Mouse (Mus musculus): ENCODE measurements at regions not wholly inside any gene's neighbourhood (a gene's known extent, or its start where the extent isn't known, plus 50 kb on each side); places are given as distances from the start of the nearest gene placed in this dataset.
A peak's percentile ranks its signal among the peaks of the same experiment; 100 is the strongest.

DNA sequence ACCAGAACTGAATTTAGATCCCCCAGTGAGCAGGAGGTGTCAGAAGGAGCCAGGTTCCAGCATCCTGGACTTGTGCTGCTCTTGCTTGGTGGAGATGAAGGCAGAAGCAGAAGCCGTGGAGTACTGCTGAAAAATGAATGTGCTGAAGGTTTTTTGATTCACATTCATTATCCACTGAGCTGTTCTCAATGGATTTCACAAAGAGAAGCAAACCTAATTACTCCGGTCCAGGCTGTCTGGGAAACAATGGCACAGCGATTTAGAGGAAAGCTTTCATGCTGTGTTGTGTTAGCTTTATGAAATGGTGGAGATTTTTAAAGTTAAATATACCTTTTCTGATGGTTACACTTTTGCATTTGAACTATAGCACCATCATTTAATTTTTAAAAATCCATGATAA lies 535.3 kb upstream of the Adgrl3 start:
- H3K9ac ChIP-seq (ENCODE audit: low read depth, low read length): no peak overlapping the region
- no peaks in the 10 kb centered on the region for H3K27me3 ChIP-seq (ENCODE audit: insufficient read depth, low read length)
- 89% methylated on average over 3 of the region's 3 CpGs for WGBS
- no peak overlapping the region for H3K27ac ChIP-seq
- DNase-seq (ENCODE audit: low spot score) (no peak), ATAC-seq (replicated peaks; ENCODE audit: low FRiP score, low read depth) (no peak)
- no peak for TF ChIP-seq CTCF (IDR thresholded peaks at IDR 0.05; ENCODE audit: low read depth)
- no peaks in the 10 kb centered on the region for H3K4me1 ChIP-seq (replicated peaks; ENCODE audit: insufficient read depth, low read length)
- no peaks in the 10 kb centered on the region for H3K9me3 ChIP-seq (replicated peaks; ENCODE audit: low read length)
- H3K4me2 ChIP-seq (ENCODE audit: low read length): no peak overlapping the region
- no peaks in the 10 kb centered on the region for H3K36me3 ChIP-seq (ENCODE audit: insufficient read depth, low read length)
- no peak overlapping the region for H3K4me3 ChIP-seq (replicated peaks; ENCODE audit: low read depth, low read length)

DNA sequence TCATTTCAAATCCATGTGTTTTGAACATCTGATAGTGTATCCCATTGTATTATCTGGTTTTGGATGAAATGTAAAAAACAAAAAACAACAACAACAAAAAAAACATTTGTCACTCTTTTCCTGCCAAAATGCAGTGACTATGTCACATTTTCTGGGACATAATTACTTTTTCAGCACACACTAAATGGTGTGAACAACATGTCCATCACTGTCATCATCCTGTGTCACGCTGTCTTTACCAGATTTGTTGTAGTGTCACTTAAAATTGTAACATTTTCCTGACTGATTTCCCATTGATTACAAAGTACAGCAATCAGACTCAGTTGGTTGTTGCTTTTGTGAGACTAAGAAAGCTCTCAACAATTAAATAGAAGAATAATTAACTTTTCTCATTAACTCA lies 531.6 kb upstream of the Adgrl3 start:
- H3K4me1 ChIP-seq (replicated peaks; ENCODE audit: insufficient read depth, low read length): no peaks in the 10 kb centered on the region
- no peak for ATAC-seq (replicated peaks; ENCODE audit: low FRiP score, low read depth)
- H3K4me2 ChIP-seq (ENCODE audit: low read length): no peak overlapping the region
- H3K9ac ChIP-seq (ENCODE audit: low read depth, low read length): no peak overlapping the region
- H3K27ac ChIP-seq: no peak overlapping the region
- no peak overlapping the region for H3K4me3 ChIP-seq (replicated peaks; ENCODE audit: low read depth, low read length)
- no peaks in the 10 kb centered on the region for H3K9me3 ChIP-seq (replicated peaks; ENCODE audit: low read length)
- no peaks in the 10 kb centered on the region for H3K27me3 ChIP-seq (ENCODE audit: insufficient read depth, low read length)
- no peak for TF ChIP-seq CTCF (IDR thresholded peaks at IDR 0.05; ENCODE audit: low read depth)
- no peak for DNase-seq (ENCODE audit: low spot score)
- WGBS: 82% methylated on average over 1 of the region's 1 CpGs
- H3K36me3 ChIP-seq (ENCODE audit: insufficient read depth, low read length): no peaks in the 10 kb centered on the region

DNA sequence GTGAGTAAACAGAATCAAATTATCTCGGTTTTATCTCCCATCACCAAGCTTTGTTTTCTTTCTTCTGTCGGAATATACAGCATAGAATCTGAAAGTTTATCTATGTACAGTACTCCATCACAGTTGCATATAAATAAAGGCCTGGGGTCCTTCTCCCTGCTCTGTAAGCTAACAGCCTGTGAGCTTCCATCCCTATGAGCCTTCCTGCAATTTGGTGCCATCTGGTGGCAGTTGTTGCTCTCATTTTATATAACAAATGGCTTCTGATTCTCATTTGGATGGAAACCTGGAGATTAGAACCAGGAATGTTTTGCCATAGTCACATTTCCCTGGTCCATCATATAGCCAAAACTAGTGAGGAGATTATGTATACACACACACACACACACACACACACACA lies 511.3 kb upstream of the Adgrl3 start:
- TF ChIP-seq CTCF (IDR thresholded peaks at IDR 0.05; ENCODE audit: low read depth): peak; percentile 79
- H3K4me1 ChIP-seq (replicated peaks; ENCODE audit: insufficient read depth, low read length): no peaks in the 10 kb centered on the region
- no peak overlapping the region for H3K9ac ChIP-seq (ENCODE audit: low read depth, low read length)
- no peak overlapping the region for H3K27ac ChIP-seq
- ATAC-seq (replicated peaks; ENCODE audit: low FRiP score, low read depth) (no peak), DNase-seq (ENCODE audit: low spot score) (peak; percentile 71)
- no peak overlapping the region for H3K4me3 ChIP-seq (replicated peaks; ENCODE audit: low read depth, low read length)
- no peaks in the 10 kb centered on the region for H3K9me3 ChIP-seq (replicated peaks; ENCODE audit: low read length)
- WGBS: 36% methylated on average over 2 of the region's 2 CpGs
- no peaks in the 10 kb centered on the region for H3K27me3 ChIP-seq (ENCODE audit: insufficient read depth, low read length)
- no peak overlapping the region for H3K4me2 ChIP-seq (ENCODE audit: low read length)
- no peaks in the 10 kb centered on the region for H3K36me3 ChIP-seq (ENCODE audit: insufficient read depth, low read length)

DNA sequence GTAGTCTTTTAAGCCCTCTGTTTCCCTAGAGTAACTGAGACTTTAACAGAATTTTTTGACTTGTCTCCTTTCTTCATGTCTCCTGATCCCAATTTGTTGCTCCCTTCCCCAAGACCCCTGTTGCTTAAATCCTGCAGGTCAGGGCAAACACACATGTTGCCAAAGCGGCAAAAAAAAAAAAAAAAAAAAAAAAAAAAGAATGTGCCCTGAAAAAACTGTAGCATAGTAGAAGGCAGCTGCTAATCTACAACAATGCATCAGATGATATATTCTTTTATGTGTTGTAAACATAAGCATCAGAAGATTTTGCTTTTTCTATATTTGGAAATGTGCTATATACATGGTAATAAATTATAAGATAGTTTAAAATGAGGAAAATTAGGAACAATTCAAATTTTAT lies 479.9 kb upstream of the Adgrl3 start:
- Histone ChIP-seq H3K9ac (ENCODE audit: low read depth, low read length) (no peak overlapping the region), H3K27ac (no peak overlapping the region), H3K4me1 (replicated peaks; ENCODE audit: insufficient read depth, low read length) (no peaks in the 10 kb centered on the region), H3K4me2 (ENCODE audit: low read length) (no peak overlapping the region), H3K27me3 (ENCODE audit: insufficient read depth, low read length) (no peaks in the 10 kb centered on the region), H3K36me3 (ENCODE audit: insufficient read depth, low read length) (no peaks in the 10 kb centered on the region), H3K4me3 (replicated peaks; ENCODE audit: low read depth, low read length) (no peak overlapping the region), H3K9me3 (replicated peaks; ENCODE audit: low read length) (no peaks in the 10 kb centered on the region)
- no peak for ATAC-seq (replicated peaks; ENCODE audit: low FRiP score, low read depth)
- DNase-seq (ENCODE audit: low spot score): no peak
- WGBS: 85% methylated on average over 1 of the region's 1 CpGs
- TF ChIP-seq CTCF (IDR thresholded peaks at IDR 0.05; ENCODE audit: low read depth): no peak

GRCm38 (mm10) chr5:80551673-80552072 lies 468.3 kb upstream of the Adgrl3 start:
- H3K4me1 ChIP-seq (replicated peaks; ENCODE audit: insufficient read depth, low read length): no peaks in the 10 kb centered on the region
- H3K4me3 ChIP-seq (replicated peaks; ENCODE audit: low read depth, low read length): no peak overlapping the region
- ATAC-seq (replicated peaks; ENCODE audit: low FRiP score, low read depth): no peak
- no peak overlapping the region for H3K9ac ChIP-seq (ENCODE audit: low read depth, low read length)
- H3K4me2 ChIP-seq (ENCODE audit: low read length): no peak overlapping the region
- 80% methylated on average over 7 of the region's 7 CpGs for WGBS
- no peak for TF ChIP-seq CTCF (IDR thresholded peaks at IDR 0.05; ENCODE audit: low read depth)
- H3K9me3 ChIP-seq (replicated peaks; ENCODE audit: low read length): no peaks in the 10 kb centered on the region
- H3K27ac ChIP-seq: no peak overlapping the region
- DNase-seq (ENCODE audit: low spot score): no peak
- H3K27me3 ChIP-seq (ENCODE audit: insufficient read depth, low read length): no peaks in the 10 kb centered on the region
- no peaks in the 10 kb centered on the region for H3K36me3 ChIP-seq (ENCODE audit: insufficient read depth, low read length)

- no peak for DNase-seq (ENCODE audit: low spot score)
- no peaks in the 10 kb centered on the region for H3K9me3 ChIP-seq (replicated peaks; ENCODE audit: low read length)
- H3K36me3 ChIP-seq (ENCODE audit: insufficient read depth, low read length): no peaks in the 10 kb centered on the region
- no peak overlapping the region for H3K4me3 ChIP-seq (replicated peaks; ENCODE audit: low read depth, low read length)
- no peak overlapping the region for H3K9ac ChIP-seq (ENCODE audit: low read depth, low read length)
- H3K27me3 ChIP-seq (ENCODE audit: insufficient read depth, low read length): no peaks in the 10 kb centered on the region
- H3K27ac ChIP-seq: no peak overlapping the region
- no peak for TF ChIP-seq CTCF (IDR thresholded peaks at IDR 0.05; ENCODE audit: low read depth)
- no peak for ATAC-seq (replicated peaks; ENCODE audit: low FRiP score, low read depth)
- WGBS: 78% methylated on average over 1 of the region's 1 CpGs
- no peaks in the 10 kb centered on the region for H3K4me1 ChIP-seq (replicated peaks; ENCODE audit: insufficient read depth, low read length)
- no peak overlapping the region for H3K4me2 ChIP-seq (ENCODE audit: low read length)
Measured at GRCm38 (mm10) chr5:80578741-80579140, 441.2 kb upstream of the Adgrl3 start.

DNA sequence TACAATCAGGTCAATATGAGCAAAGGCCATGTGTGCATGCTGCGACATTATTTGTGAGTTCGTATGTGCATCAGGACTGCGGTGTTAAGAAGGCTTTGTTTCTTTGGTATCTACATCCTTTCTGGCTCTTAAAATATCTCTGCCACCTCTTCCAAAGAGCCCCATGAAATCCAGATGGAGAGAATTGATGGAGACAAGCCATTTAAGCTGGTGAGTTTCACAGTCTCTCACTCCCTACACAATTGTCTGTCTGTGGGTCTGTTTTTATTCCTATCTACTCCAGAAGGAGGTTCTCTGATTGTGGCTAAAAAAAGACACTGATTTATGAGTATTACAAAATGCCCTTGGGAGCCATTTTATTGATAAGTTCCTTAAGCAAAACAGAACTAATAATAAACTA lies 408.4 kb upstream of the Adgrl3 start:
- no peak overlapping the region for H3K4me2 ChIP-seq (ENCODE audit: low read length)
- no peak overlapping the region for H3K27ac ChIP-seq
- 91% methylated on average over 3 of the region's 3 CpGs for WGBS
- H3K36me3 ChIP-seq (ENCODE audit: insufficient read depth, low read length): no peaks in the 10 kb centered on the region
- H3K4me1 ChIP-seq (replicated peaks; ENCODE audit: insufficient read depth, low read length): no peaks in the 10 kb centered on the region
- H3K9me3 ChIP-seq (replicated peaks; ENCODE audit: low read length): no peaks in the 10 kb centered on the region
- no peak overlapping the region for H3K4me3 ChIP-seq (replicated peaks; ENCODE audit: low read depth, low read length)
- DNase-seq (ENCODE audit: low spot score) (no peak), ATAC-seq (replicated peaks; ENCODE audit: low FRiP score, low read depth) (no peak)
- TF ChIP-seq CTCF (IDR thresholded peaks at IDR 0.05; ENCODE audit: low read depth): no peak
- H3K27me3 ChIP-seq (ENCODE audit: insufficient read depth, low read length): no peaks in the 10 kb centered on the region
- H3K9ac ChIP-seq (ENCODE audit: low read depth, low read length): no peak overlapping the region
